Comparison of ENCODE assay signal across 20 mouse cellular contexts in the genomic region with DNA sequence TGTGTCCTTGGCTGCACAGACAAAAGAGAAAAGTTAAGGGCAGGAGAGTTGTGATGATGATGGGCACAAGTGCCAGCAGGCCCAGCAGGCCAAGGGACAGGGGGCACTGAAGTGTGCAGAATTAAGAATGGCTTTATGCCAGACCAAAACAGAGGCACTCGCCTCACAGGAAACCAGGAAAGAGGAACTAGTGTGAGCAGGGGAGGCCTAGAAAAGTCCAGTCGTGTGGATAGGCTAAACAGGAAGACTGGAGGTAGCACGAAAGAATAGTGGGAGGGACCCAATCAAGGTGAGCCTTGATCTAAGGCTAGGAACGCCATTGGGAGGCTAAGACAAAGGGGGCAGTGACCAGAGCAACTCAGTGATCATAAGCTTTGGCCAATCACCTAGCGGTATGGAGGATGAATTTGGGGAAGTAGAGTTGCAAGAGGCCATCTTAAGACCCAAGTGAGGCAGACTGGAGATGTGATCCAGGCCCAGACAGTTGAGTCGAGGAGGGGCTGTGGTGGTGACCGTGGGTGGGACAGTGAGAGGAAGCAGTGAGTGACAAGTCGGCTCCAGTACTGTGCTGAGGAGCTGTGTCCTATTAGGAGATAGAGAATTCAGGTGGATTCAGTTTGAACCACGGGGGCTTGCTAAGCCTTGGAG.
DNase-seq lines count a peak whose midpoint lies in the region; ATAC-seq and TF ChIP-seq lines count a peak whose summit lies in the region.
"Had no signal": no experiment of that assay in that cellular context is flagged by ENCODE, and none has a peak within 500 bp of the region (broad histone marks: within the 10 kb centered on the region; RNA-seq: fewer than 3 reads in every experiment).

No protein-coding gene starts in this region.

- ATAC-seq in hematopoietic stem cell, adult 5-6 weeks (replicated peaks in 1 of 2; ENCODE audit: insufficient read depth in 1 of 2, low FRiP score in 2 of 2, low TSS enrichment in 1 of 2, low read depth in 1 of 2, poor library complexity in 2 of 2, severe bottlenecking in 2 of 2) = peak; percentile 95
- ATAC-seq: intestine, embryonic 16.5 days; lung, postnatal 0 days; midbrain, embryonic 15.5 days had no signal

- TF ChIP-seq POLR2A in bone marrow macrophage, adult 2 months (IDR thresholded peaks at IDR 0.05; ENCODE audit: borderline replicate concordance, low read depth, low read length) = no peak

- H3K27ac ChIP-seq in bone marrow macrophage, adult 2 months (ENCODE audit: insufficient read depth, low read depth, low read length) = peak overlapping the region; percentile 50
- H3K27ac ChIP-seq: forebrain, embryonic 10.5 days; hindbrain, embryonic 13.5 days; kidney, postnatal 0 days; midbrain, embryonic 15.5 days; neural tube, embryonic 15.5 days had no signal

- no peak overlapping the region for H3K4me3 ChIP-seq in bone marrow macrophage, adult 2 months (ENCODE audit: insufficient read depth, low read length)
- H3K4me3 ChIP-seq: forebrain, embryonic 10.5 days; hindbrain, embryonic 13.5 days; megakaryocyte, embryonic 14.5 days; midbrain, embryonic 15.5 days; neural tube, embryonic 15.5 days had no signal

- peak; percentile 22 to 27 for DNase-seq in cerebellum, adult 18-20 months
- no peak for DNase-seq in cerebellum, adult 11 months
- peak; percentile 0 for DNase-seq in kidney, adult 9 months
- DNase-seq in kidney, postnatal 10 days = no peak
- no peak for DNase-seq in lung, postnatal 4 days
- no peak for DNase-seq in thymus, postnatal 10 days (ENCODE audit: low spot score in 2 of 2)
- DNase-seq: adrenal gland, adult 8-10 months; heart, adult 18-20 months; liver; thymus, adult 2 months had no signal

- no peak for TF ChIP-seq CTCF in bone marrow macrophage, adult 2 months (IDR thresholded peaks at IDR 0.05; ENCODE audit: low read depth, low read length)

- H3K4me1 ChIP-seq in bone marrow macrophage, adult 2 months (ENCODE audit: control insufficient read depth, insufficient read depth, low read length) = peaks cover 12% of the 10 kb centered on the region
- H3K4me1 ChIP-seq: forebrain, embryonic 10.5 days; hindbrain, embryonic 13.5 days; midbrain, embryonic 15.5 days; neural tube, embryonic 15.5 days had no signal

Comparison
In these comparisons a context has a peak if more than half of its experiments do, and no peak if none do; other contexts are left out.
1. DNase-seq: peak in cerebellum, adult 18-20 months (2 of 2) and kidney, adult 9 months (single experiment); none in cerebellum, adult 11 months (single experiment), kidney, postnatal 10 days (single experiment), lung, postnatal 4 days (0 of 2) and thymus, postnatal 10 days (0 of 2).